Mouse (Mus musculus): ENCODE results near the gene Txlna.

DNA sequence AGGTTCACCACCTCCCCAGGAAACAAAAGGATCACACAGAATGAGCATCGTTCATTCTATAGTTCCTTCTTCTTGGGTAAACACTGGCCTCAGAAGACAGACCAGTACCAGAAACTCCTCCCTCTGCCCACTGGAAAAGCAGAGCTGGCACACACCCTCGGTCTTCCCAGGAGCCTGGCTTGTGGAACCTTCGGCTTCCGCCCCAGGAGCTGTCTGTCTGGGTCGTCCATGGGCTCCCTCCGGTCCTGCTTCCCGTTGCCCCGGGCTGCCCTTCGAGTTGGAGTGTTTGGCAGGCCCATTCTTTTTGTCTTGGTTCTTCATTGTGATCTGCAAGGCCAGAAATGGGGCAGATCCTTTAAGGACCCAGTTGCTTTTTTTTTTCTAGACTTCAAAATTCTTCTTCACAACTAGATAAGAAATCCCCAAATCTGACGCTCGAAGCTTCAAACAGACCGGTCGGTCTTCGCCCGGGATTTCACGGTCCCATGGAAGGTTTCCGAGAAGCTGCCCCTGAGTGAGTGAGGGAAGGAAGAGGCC, 696 bp downstream of the Txlna start:
- TF ChIP-seq ZNF384 (IDR thresholded peaks at IDR 0.05; ENCODE audit: low read depth, low read length) (no peak), RAD21 (IDR thresholded peaks at IDR 0.05; ENCODE audit: low read depth, low read length) (no peak), POLR2A (IDR thresholded peaks at IDR 0.05; ENCODE audit: low read depth, low read length) (no peak; the same call in 1 of the 2 replicates), CTCF (conservative IDR thresholded peaks at IDR 0.05 in 1 of 2, IDR thresholded peaks at IDR 0.05 in 1 of 2; ENCODE audit: low read depth in 2 of 2, low read length in 2 of 2) (no peak), MYC (IDR thresholded peaks at IDR 0.05; ENCODE audit: low read depth, low read length) (no peak), POLR2AphosphoS2 (IDR thresholded peaks at IDR 0.05; ENCODE audit: low read depth, low read length) (no peak), EP300 (IDR thresholded peaks at IDR 0.05; ENCODE audit: low read length) (no peak), JUN (IDR thresholded peaks at IDR 0.05; ENCODE audit: insufficient read depth, low read depth, low read length) (no peak)

Data from CH12.LX (cell line).